Mouse (Mus musculus): ENCODE data around the gene Pias3. TPM values are rescaled to one million over a fixed set of nuclear protein-coding genes. Genes with fewer than 3 reads are reported as not detected.
A peak's percentile ranks its signal among the peaks of the same experiment; 100 is the strongest.
"Not testable (repeated sequence)": the region's sequence is repeated elsewhere in the genome, so short reads cannot be mapped to it uniquely, and the experiment has no call there.

Pias3 gene
- 46.2 and 48.3 TPM in 2 replicates for polyA plus RNA-seq (2016; fragmentation: Nextera tagmentation; extraction: Ambion mirVana)

DNA sequence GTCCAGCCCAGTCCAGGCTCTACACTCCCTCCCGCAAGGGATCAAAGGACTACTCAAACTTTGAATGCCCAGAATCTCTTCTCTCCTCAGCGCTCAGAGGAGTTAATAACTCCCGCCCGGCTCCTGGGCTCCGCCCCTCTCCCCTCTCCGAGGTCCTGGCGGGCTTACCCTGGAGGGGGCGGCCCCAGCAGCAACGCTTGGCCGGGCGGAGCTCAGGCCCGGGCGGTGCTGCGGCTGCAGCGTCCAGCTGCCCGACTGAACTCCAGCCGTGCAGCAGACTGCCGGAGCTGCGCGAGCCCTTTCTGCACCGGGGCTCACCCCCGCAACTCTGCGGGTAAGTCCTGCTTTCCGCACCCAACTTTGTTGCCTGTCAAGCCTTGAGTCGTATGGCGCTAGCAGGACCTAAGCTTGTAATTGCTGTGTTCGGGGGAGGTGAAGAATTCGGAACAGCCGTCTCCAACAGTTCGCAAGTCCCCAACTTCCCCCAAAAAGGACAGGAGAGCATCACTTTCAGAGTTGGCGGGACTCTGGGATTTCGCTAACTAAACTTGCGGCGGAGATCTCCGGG lies at the start of gene Pias3:
TSS of gene Pias3 (plus strand) at position 187 of the 568 bp plus-strand sequence.
- Histone ChIP-seq H3K27me3 (ENCODE audit: insufficient read depth, poor library complexity, severe bottlenecking) (no peaks in the 10 kb centered on the region), H3K36me3 (peaks cover 20% of the 10 kb centered on the region), H3K4me3 (peak within 1 kb of the TSS; percentile 79), H3K9me3 (no peaks in the 10 kb centered on the region), H3K27ac (peak within 1 kb of the TSS; percentile 96), H3K4me1 (replicated peaks) (peaks cover 39% of the 10 kb centered on the region)
- peak; percentile 86 for DNase-seq (ENCODE audit: low spot score)
- under 1% methylated on average over 35 of the region's 35 CpGs for WGBS

- 87% methylated on average over 3 of the region's 3 CpGs for WGBS
- Histone ChIP-seq H3K4me1 (replicated peaks) (no peaks in the 10 kb centered on the region), H3K36me3 (peaks cover 27% of the 10 kb centered on the region), H3K27me3 (ENCODE audit: insufficient read depth, poor library complexity, severe bottlenecking) (no peaks in the 10 kb centered on the region), H3K9me3 (no peaks in the 10 kb centered on the region), H3K4me3 (no peak overlapping the region), H3K27ac (no peak overlapping the region)
- no peak for DNase-seq (ENCODE audit: low spot score)
Observed at GRCm38 (mm10) chr3:96647365-96647764, 48.8 kb upstream of the Pias3 start.

DNA sequence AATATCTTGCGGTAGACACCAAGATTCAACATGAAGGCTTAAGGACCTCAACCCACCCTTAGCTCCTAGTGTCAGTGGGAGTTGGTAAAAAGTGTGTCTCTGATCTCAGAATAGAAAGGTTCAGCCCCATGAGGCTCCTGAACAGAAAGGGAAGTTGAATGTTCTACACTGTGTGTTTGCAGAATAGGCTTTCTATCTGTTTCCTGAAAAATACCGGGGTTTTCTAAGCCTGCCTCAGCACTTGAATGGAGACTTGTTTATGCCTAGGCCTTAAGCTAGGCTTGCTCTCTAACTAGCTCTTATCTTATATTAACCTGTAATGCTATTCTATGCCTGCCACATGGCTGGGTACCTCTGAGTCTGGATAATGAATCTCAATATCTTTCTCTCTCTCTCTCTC lies 35.3 kb upstream of the Pias3 start:
- Histone ChIP-seq H3K4me1 (replicated peaks) (peaks cover 15% of the 10 kb centered on the region), H3K27ac (no peak overlapping the region), H3K27me3 (ENCODE audit: insufficient read depth, poor library complexity, severe bottlenecking) (peaks cover 7% of the 10 kb centered on the region; the same call in 1 of the 2 replicates), H3K9me3 (no peaks in the 10 kb centered on the region), H3K36me3 (peaks cover 8% of the 10 kb centered on the region; the same call in 1 of the 2 replicates), H3K4me3 (no peak overlapping the region)
- no peak for DNase-seq (ENCODE audit: low spot score)
- WGBS: 95% methylated on average over 2 of the region's 2 CpGs

DNA sequence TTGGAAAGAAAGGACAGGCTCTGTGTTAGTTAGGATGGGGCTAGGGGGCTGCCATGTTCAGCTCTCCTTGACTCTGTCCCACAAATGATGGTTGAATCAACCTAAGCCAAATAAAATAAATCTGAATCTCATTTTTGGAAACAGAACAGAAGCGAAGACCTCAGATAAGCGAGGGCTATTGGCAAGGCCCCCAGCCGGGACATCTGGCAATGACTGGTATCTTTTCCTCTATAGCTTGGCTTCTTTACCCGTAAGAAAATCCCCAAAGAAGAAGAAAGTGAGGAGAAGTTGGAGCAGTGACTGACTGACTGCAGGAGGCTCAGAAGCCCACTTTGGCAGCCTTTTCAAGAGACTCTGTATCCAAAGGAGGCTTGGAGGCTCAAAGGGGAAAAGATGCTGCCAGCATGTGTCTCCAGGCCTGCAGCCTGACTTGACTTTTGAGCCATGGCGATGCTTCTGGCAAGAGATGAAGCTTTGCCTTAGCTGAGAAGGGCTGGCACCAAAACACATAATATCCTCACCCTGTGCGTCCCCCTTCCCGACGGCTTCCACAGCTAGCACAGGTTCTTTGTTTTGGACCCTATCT lies 33.4 kb upstream of the Pias3 start:
- Histone ChIP-seq H3K9me3 (no peaks in the 10 kb centered on the region), H3K4me1 (replicated peaks) (peaks cover 15% of the 10 kb centered on the region), H3K27me3 (ENCODE audit: insufficient read depth, poor library complexity, severe bottlenecking) (peaks cover 7% of the 10 kb centered on the region; the same call in 1 of the 2 replicates), H3K36me3 (no peaks in the 10 kb centered on the region), H3K27ac (peak overlapping the region; percentile 64), H3K4me3 (peak overlapping the region; percentile 41; the same call in 1 of the 2 replicates)
- 54% methylated on average over 8 of the region's 8 CpGs for WGBS
- no peak for DNase-seq (ENCODE audit: low spot score)

GRCm38 (mm10) chr3:96663432-96664239 lies 32.5 kb upstream of the Pias3 start:
- H3K4me3 ChIP-seq: peak overlapping the region; percentile 41
- H3K4me1 ChIP-seq (replicated peaks): peaks cover 15% of the 10 kb centered on the region
- H3K27me3 ChIP-seq (ENCODE audit: insufficient read depth, poor library complexity, severe bottlenecking): peaks cover 7% of the 10 kb centered on the region; the same call in 1 of the 2 replicates
- WGBS: 6% methylated on average over 18 of the region's 18 CpGs
- peak overlapping the region; percentile 64 for H3K27ac ChIP-seq
- DNase-seq (ENCODE audit: low spot score): peak; percentile 86
- no peaks in the 10 kb centered on the region for H3K9me3 ChIP-seq
- no peaks in the 10 kb centered on the region for H3K36me3 ChIP-seq

GRCm38 (mm10) chr3:96665732-96666363 lies 30.3 kb upstream of the Pias3 start:
- Histone ChIP-seq H3K27me3 (ENCODE audit: insufficient read depth, poor library complexity, severe bottlenecking) (peaks cover 14% of the 10 kb centered on the region), H3K4me1 (replicated peaks) (peaks cover 30% of the 10 kb centered on the region)
- DNase-seq (ENCODE audit: low spot score); H3K4me3 ChIP-seq; H3K27ac ChIP-seq; H3K9me3 ChIP-seq; H3K36me3 ChIP-seq: not testable (repeated sequence)
- WGBS: 90% methylated on average over 7 of the region's 7 CpGs

- H3K4me3 ChIP-seq: no peak overlapping the region
- no peak for DNase-seq (ENCODE audit: low spot score)
- no peak overlapping the region for H3K27ac ChIP-seq
- no peaks in the 10 kb centered on the region for H3K36me3 ChIP-seq
- no peaks in the 10 kb centered on the region for H3K9me3 ChIP-seq
- WGBS: 95% methylated on average over 5 of the region's 5 CpGs
- peaks cover 25% of the 10 kb centered on the region for H3K27me3 ChIP-seq (ENCODE audit: insufficient read depth, poor library complexity, severe bottlenecking)
- peaks cover 30% of the 10 kb centered on the region for H3K4me1 ChIP-seq (replicated peaks)
Observed at GRCm38 (mm10) chr3:96666916-96667315, 29.3 kb upstream of the Pias3 start.

DNA sequence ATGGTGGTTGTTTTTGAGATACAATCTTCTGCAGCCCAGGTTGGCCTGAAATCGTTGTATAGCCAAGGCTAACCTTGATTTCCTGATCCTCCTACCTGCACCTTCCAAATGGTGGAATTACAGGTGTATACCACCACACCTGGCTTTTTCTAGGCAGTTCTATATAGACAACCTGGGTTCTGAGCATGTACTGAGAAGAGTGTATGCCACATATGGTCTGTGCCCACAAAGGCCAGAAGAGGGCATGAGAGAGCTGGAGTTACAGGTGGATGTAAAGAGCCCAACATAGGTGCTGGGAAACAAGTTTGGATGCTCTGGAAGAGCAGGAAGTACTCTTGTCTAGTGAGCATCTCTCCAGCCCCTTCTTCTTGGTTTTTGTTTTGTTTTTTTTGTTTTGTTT lies 28.9 kb upstream of the Pias3 start:
- H3K9me3 ChIP-seq: no peaks in the 10 kb centered on the region
- no peak overlapping the region for H3K4me3 ChIP-seq
- no peaks in the 10 kb centered on the region for H3K36me3 ChIP-seq
- WGBS: 25% methylated on average over 1 of the region's 1 CpGs
- no peak for DNase-seq (ENCODE audit: low spot score)
- H3K27me3 ChIP-seq (ENCODE audit: insufficient read depth, poor library complexity, severe bottlenecking): peaks cover 28% of the 10 kb centered on the region
- peaks cover 30% of the 10 kb centered on the region for H3K4me1 ChIP-seq (replicated peaks)
- H3K27ac ChIP-seq: no peak overlapping the region

- WGBS: 95% methylated on average over 5 of the region's 5 CpGs
- H3K27ac ChIP-seq: no peak overlapping the region
- H3K4me1 ChIP-seq (replicated peaks): peaks cover 21% of the 10 kb centered on the region
- DNase-seq (ENCODE audit: low spot score): no peak
- no peak overlapping the region for H3K4me3 ChIP-seq
- H3K27me3 ChIP-seq (ENCODE audit: insufficient read depth, poor library complexity, severe bottlenecking): peaks cover 28% of the 10 kb centered on the region
- no peaks in the 10 kb centered on the region for H3K36me3 ChIP-seq
- H3K9me3 ChIP-seq: no peaks in the 10 kb centered on the region
Observed at GRCm38 (mm10) chr3:96668424-96669067, 27.6 kb upstream of the Pias3 start.

- peak within 1 kb of the TSS; percentile 57 for H3K4me3 ChIP-seq
- H3K27me3 ChIP-seq (ENCODE audit: insufficient read depth, poor library complexity, severe bottlenecking): peaks cover 21% of the 10 kb centered on the region
- H3K9me3 ChIP-seq: no peaks in the 10 kb centered on the region
- WGBS: 4% methylated on average over 35 of the region's 35 CpGs
- peak; percentile 86 for DNase-seq (ENCODE audit: low spot score)
- H3K4me1 ChIP-seq (replicated peaks): peaks cover 20% of the 10 kb centered on the region
- H3K36me3 ChIP-seq: no peaks in the 10 kb centered on the region
- peak within 1 kb of the TSS; percentile 59; the same call in 1 of the 2 replicates for H3K27ac ChIP-seq
Observed at GRCm38 (mm10) chr3:96669727-96670468, 26.3 kb upstream of the Pias3 start, which contains the start of gene Ankrd35. Gene Ankrd35, plus strand, starts transcription at chr3:96670131.

DNA sequence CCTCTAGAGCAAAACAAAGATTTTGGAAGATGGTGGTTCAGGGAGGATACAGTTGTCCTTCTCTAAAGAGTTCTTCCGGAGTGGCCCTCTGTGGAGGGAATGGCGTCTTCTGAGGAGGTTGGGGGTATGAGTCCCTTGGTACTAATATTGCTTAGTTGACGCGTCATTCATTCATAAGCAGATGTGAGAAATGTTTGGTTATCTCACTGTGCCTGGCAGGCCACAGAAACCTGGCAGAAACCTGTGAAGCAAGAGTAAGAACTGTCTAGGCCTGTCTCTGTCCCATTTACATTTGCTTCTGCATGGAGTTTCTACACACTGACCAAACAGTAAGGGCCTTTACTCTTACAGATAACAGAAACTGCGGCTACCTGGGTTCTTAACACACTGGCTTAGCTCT lies 24.7 kb upstream of the Pias3 start:
- Histone ChIP-seq H3K4me1 (replicated peaks) (peaks cover 28% of the 10 kb centered on the region), H3K36me3 (no peaks in the 10 kb centered on the region), H3K27ac (no peak overlapping the region), H3K27me3 (ENCODE audit: insufficient read depth, poor library complexity, severe bottlenecking) (peaks cover 21% of the 10 kb centered on the region), H3K4me3 (no peak overlapping the region), H3K9me3 (no peaks in the 10 kb centered on the region)
- 94% methylated on average over 5 of the region's 5 CpGs for WGBS
- DNase-seq (ENCODE audit: low spot score): no peak

- no peaks in the 10 kb centered on the region for H3K9me3 ChIP-seq
- H3K4me1 ChIP-seq (replicated peaks): peaks cover 28% of the 10 kb centered on the region
- H3K27me3 ChIP-seq (ENCODE audit: insufficient read depth, poor library complexity, severe bottlenecking): peaks cover 28% of the 10 kb centered on the region
- H3K4me3 ChIP-seq: no peak overlapping the region
- H3K27ac ChIP-seq: no peak overlapping the region
- WGBS: 79% methylated on average over 4 of the region's 4 CpGs
- DNase-seq (ENCODE audit: low spot score): no peak
- no peaks in the 10 kb centered on the region for H3K36me3 ChIP-seq
Observed at GRCm38 (mm10) chr3:96673514-96673913, 22.7 kb upstream of the Pias3 start.

Data from hindbrain, embryonic 10.5 days (tissue).